Mouse (Mus musculus) effector memory CD4-positive, alpha-beta T cell, adult 7 months (primary cell): ENCODE results near the gene Olfr1302. TPM values are rescaled to one million over a fixed set of nuclear protein-coding genes. Genes with fewer than 3 reads are reported as not detected.

ENCODE experiments used
- polyA plus RNA-seq: library from polyadenylated mRNA; unstranded; fragments of 100-300 nt; shearing (Covaris generic); gene quantifications from one replicate; pipeline ENCODE4 v1.2.1, GENCODE M21; 2017

The Olfr1302 gene
- polyA plus RNA-seq = not detected

DNA sequence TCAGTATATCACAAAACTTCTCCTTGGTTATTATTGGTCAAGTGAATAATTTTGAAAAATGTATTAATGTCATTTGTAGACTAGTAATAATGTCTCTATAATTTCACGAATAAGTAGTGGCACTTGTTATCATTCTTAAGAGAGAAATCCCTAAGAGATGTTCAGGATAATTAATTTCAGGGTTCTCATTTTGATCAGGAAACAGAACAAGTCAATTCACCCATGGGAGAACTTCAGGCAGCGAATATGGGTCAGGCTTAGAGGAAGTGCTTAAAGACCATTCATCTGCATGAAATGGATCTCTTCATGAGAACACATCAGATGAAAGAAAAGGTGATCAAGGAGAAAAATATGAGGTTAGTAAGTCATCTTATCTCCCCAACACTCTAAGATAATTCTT lies at the start of gene Olfr1302:
TSS of gene Olfr1302 (plus strand) at position 301 of the 400 bp plus-strand sequence.

DNA sequence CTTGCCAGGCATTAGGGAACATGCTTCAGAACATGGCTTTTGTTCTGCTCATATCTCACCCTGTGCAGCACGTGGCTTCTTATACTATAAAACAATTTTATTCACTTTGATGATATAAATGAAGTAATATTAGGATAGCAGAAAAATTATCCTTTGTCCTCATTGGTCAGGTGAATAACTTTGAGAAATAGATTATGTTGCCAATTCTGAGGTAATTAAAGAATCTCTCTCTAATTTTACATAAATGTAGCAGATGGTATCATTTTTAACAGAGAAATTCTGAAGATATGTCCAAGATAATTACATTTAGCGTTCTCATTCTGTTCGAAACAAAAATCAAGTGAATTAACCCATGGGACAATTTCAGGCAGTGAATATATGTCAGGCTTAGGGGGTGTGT lies 26.5 kb upstream of the Olfr1302 start, which contains the start of gene Olfr1301:
TSS of gene Olfr1301 (plus strand) at position 301 of the 400 bp plus-strand sequence.

DNA sequence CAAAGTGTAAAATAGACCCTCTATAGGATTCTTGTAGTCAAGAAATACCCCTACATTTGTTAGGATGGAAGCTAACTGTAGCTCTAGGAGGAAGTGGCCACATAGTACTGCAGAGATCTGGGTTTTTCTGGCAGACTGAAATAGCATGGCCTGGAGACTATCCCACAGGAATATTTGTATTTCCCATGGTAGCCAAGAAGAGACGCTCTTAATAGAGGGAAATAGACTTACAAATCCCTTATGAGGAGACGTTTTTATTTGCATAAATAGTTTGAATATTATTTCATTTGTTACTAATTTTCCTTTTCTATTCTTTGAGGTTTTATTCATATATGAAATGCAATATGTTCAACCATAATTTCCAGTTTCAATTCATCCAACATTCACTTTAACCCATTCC lies 43.0 kb downstream of the Olfr1302 start, which contains the start of gene Olfr1303:
TSS of gene Olfr1303 (minus strand) at position 101 of the 400 bp plus-strand sequence.

Other genes starting within 250 kb of the Olfr1302 start
- gene Olfr1294, start 237.1 kb upstream of the Olfr1302 start, polyA plus RNA-seq = not detected
- not detected for gene Olfr1295, start 207.7 kb upstream of the Olfr1302 start, polyA plus RNA-seq
- gene Olfr1297, start 150.9 kb upstream of the Olfr1302 start, polyA plus RNA-seq = not detected
- gene Olfr1298, start 128.2 kb upstream of the Olfr1302 start, polyA plus RNA-seq = not detected
- gene Olfr1299, start 116.0 kb upstream of the Olfr1302 start, polyA plus RNA-seq = not detected
- gene Olfr1301, start 26.4 kb upstream of the Olfr1302 start, polyA plus RNA-seq = not detected
- gene Olfr1303, start 42.9 kb downstream of the Olfr1302 start, polyA plus RNA-seq = not detected
- not detected for gene Olfr1305, start 99.7 kb downstream of the Olfr1302 start, polyA plus RNA-seq
- not detected for gene Olfr1306, start 138.8 kb downstream of the Olfr1302 start, polyA plus RNA-seq
- 0.09 TPM for gene Olfr1307, start 172.0 kb downstream of the Olfr1302 start, polyA plus RNA-seq
- not detected for gene Olfr1308, start 187.5 kb downstream of the Olfr1302 start, polyA plus RNA-seq
- not detected for gene Olfr1309, start 212.9 kb downstream of the Olfr1302 start, polyA plus RNA-seq
- gene Olfr1310, start 235.3 kb downstream of the Olfr1302 start, polyA plus RNA-seq = not detected
- not detected for gene Olfr1311, start 247.0 kb downstream of the Olfr1302 start, polyA plus RNA-seq